Mouse (Mus musculus) cerebellum, postnatal 36 days (tissue): ENCODE results near the gene Lrfn2.

Experiments
- DNase-seq, 2 experiments: peaks; one replicate each; pipeline ENCODE4 v3.0.0; 2021 to 2022; ENCODE audit warnings: mixed read lengths in 2 of 2

The Lrfn2 gene

GRCm38 (mm10) chr17:49035052-49035451, 102.9 kb downstream of the Lrfn2 start:
- no peak for DNase-seq

GRCm38 (mm10) chr17:49037163-49037950, 105.2 kb downstream of the Lrfn2 start:
- DNase-seq, result peak in 1 of 2 experiments; percentile 4

GRCm38 (mm10) chr17:49043806-49044640, 111.8 kb downstream of the Lrfn2 start:
- no peak for DNase-seq

GRCm38 (mm10) chr17:49047921-49048320, 115.7 kb downstream of the Lrfn2 start:
- no peak for DNase-seq

GRCm38 (mm10) chr17:49051231-49051630, 119.1 kb downstream of the Lrfn2 start:
- DNase-seq, result no peak

- DNase-seq, result no peak
Observed at GRCm38 (mm10) chr17:49061141-49061540, 129.0 kb downstream of the Lrfn2 start.

- DNase-seq, result no peak
Observed at GRCm38 (mm10) chr17:49063789-49064188, 131.6 kb downstream of the Lrfn2 start.

- no peak for DNase-seq
Observed at GRCm38 (mm10) chr17:49064526-49064925, 132.3 kb downstream of the Lrfn2 start.

GRCm38 (mm10) chr17:49065050-49065449, 132.9 kb downstream of the Lrfn2 start:
- no peak for DNase-seq

- DNase-seq, result no peak
Observed at GRCm38 (mm10) chr17:49066748-49067147, 134.6 kb downstream of the Lrfn2 start.

GRCm38 (mm10) chr17:49078168-49078567, 146.0 kb downstream of the Lrfn2 start:
- DNase-seq, result no peak

GRCm38 (mm10) chr17:49079647-49080046, 147.5 kb downstream of the Lrfn2 start:
- no peak for DNase-seq

- DNase-seq, result peak; percentile 4 to 11
Observed at GRCm38 (mm10) chr17:49083594-49084380, 151.6 kb downstream of the Lrfn2 start.

- no peak for DNase-seq
Observed at GRCm38 (mm10) chr17:49085111-49085510, 152.9 kb downstream of the Lrfn2 start.

- DNase-seq, result no peak
Observed at GRCm38 (mm10) chr17:49096781-49097544, 164.8 kb downstream of the Lrfn2 start.

- no peak for DNase-seq
Observed at GRCm38 (mm10) chr17:49111399-49111798, 179.2 kb downstream of the Lrfn2 start.

- DNase-seq, result no peak
Observed at GRCm38 (mm10) chr17:49111911-49112310, 179.7 kb downstream of the Lrfn2 start.

- no peak for DNase-seq
Observed at GRCm38 (mm10) chr17:49113336-49113735, 181.2 kb downstream of the Lrfn2 start.

- DNase-seq, result no peak
Observed at GRCm38 (mm10) chr17:49124166-49124565, 192.0 kb downstream of the Lrfn2 start.

GRCm38 (mm10) chr17:49124642-49125041, 192.5 kb downstream of the Lrfn2 start:
- no peak for DNase-seq
